Mouse (Mus musculus) cerebellum, adult 2 months (tissue): Measurements from ENCODE around the gene Arl8a.

ENCODE experiments used
- CTCF ChIP-seq: fragments of 200-500 bp; IDR thresholded peaks from 2 replicates; pipeline ENCODE4 v1.5.1; 2011; ENCODE audit warnings: low read depth, mild to moderate bottlenecking, control low read depth, low read length, moderate library complexity, borderline replicate concordance; ENCODE audit not compliant: insufficient read depth
- POLR2A ChIP-seq: fragments of 200-500 bp; IDR thresholded peaks from 2 replicates; pipeline ENCODE4 v1.6.1; 2011; ENCODE audit warnings: low read length, control low read depth, borderline replicate concordance; ENCODE audit not compliant: insufficient read depth

- no peak for TF ChIP-seq POLR2A
- TF ChIP-seq CTCF: no peak
These were observed 11.4 kb upstream of the Arl8a start for GRCm38 (mm10) chr1:135135111-135135787.
